Mouse (Mus musculus) adrenal gland, postnatal 25 days (tissue): ENCODE data around the gene 1700024G13Rik. TPM values are rescaled to one million over a fixed set of nuclear protein-coding genes. Genes with fewer than 3 reads are reported as not detected.

Experiments used
- DNase-seq: peaks from one replicate; pipeline ENCODE4 v3.0.0; 2021; ENCODE audit warnings: mixed read lengths
- total RNA-seq: library from RNA; stranded (reverse); gene quantifications from 2 replicates; pipeline ENCODE4 v1.2.3, GENCODE M21; 2021

Gene 1700024G13Rik
- total RNA-seq, 1 experiment from 2014 or later = not detected

DNA sequence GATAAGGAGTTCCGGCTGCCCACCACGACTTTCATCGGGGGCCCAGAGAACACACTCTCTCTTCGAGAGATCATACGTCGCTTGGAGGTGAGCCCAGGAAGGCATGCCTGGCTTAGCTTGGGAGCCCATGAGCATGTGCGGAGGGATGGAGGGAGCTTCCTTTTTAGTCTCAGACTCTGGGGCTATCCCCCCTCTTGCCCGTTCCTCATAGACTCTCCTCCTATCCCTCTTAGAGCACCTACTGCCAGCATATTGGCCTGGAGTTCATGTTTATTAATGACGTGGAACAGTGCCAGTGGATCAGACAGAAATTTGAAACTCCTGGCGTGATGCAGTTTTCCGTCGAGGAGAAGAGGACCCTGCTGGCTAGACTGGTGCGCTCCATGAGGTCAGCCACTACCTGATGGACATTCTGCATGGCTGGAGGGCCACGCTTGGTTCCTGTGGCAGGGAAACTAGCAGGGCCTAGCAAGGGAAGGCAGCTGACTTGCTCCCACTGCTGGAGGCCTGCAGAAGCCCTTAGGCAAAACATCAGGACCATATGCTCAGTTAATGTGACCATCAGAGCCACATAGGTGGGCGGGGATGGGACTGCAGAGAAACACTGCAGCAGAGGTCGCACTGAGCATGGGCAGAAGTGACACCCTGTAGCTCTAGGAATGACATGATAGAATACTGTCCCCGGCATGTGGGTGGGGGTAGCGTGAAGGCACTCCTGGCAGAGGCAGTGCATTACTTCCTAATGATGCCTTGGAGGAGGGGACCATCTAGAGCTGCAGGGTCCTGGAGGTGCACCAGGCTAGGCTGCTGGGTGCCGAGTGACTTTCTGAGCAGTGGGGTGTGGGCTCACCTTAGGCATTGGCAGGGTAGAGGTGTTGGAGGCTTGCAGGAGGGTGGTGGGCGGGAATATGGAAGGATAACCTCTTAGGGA is 55.4 kb downstream of the 1700024G13Rik start:
- no peak for DNase-seq

- no peak for DNase-seq
Observed at GRCm38 (mm10) chr14:32327366-32327765, 60.8 kb downstream of the 1700024G13Rik start.

Other genes starting within 250 kb of the 1700024G13Rik start
- not detected in 2 replicates for gene Msmb, start 246.4 kb downstream of the 1700024G13Rik start, total RNA-seq
- gene Ncoa4, start 228.5 kb downstream of the 1700024G13Rik start, total RNA-seq = 151 and 193 TPM in 2 replicates
- 121 and 174 TPM in 2 replicates for gene Timm23, start 186.5 kb downstream of the 1700024G13Rik start, total RNA-seq
- 73.1 and 75.6 TPM in 2 replicates for gene Parg, start 186.4 kb downstream of the 1700024G13Rik start, total RNA-seq
- gene Ogdhl, start 66.4 kb downstream of the 1700024G13Rik start, total RNA-seq = 7.5 and 9.4 TPM in 2 replicates
- gene Slc18a3, start 76.5 kb upstream of the 1700024G13Rik start, total RNA-seq = not detected in 2 replicates
- gene Chat, start 77.6 kb upstream of the 1700024G13Rik start, total RNA-seq = not detected in 2 replicates
- gene Ercc6, start 125.1 kb upstream of the 1700024G13Rik start, total RNA-seq = 14.5 and 14.6 TPM in 2 replicates
- 1.1 and 2.2 TPM in 2 replicates for gene Prrxl1, start 211.0 kb upstream of the 1700024G13Rik start, total RNA-seq